Mouse (Mus musculus) embryonic fibroblast, embryonic 13.5 days (primary cell): ENCODE data around the gene Cavin2.

Experiments used
- CTCF ChIP-seq: IDR thresholded peaks from 2 replicates; pipeline ENCODE4 v1.5.1; 2011; ENCODE audit warnings: mild to moderate bottlenecking, control low read depth, low read length, moderate library complexity, borderline replicate concordance; ENCODE audit not compliant: insufficient read depth
- POLR2A ChIP-seq: IDR thresholded peaks from 2 replicates; pipeline ENCODE4 v1.6.1; 2011; ENCODE audit warnings: low read depth, mild to moderate bottlenecking, control low read depth, low read length, moderate library complexity

GRCm38 (mm10) chr1:51307056-51307455 is 18.1 kb downstream of the Cavin2 start:
- no peak for TF ChIP-seq CTCF
- TF ChIP-seq POLR2A, result no peak
